In the genomic region with DNA sequence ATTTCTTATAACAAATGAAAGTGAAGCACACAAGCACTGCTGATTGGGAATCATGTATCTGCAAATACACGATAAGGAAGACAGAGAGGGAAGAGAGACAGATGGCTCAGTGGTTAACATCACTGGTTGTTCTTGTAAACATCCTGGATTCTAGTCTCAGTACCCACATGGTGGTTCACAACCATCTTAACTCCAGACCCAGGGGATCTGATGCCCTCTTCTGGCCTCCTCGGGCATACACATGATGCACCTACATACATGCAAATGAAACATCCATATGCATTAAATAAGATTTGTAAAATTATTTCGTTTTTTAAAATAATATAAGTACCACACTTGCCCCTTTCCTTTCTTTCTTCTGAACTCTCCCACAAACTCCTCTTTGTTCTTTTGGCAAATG, we compare ENCODE assay signal across 23 mouse cellular contexts.
DNase-seq lines count a peak whose midpoint lies in the region; ATAC-seq and TF ChIP-seq lines count a peak whose summit lies in the region.
"Had no signal": no experiment of that assay in that cellular context is flagged by ENCODE, and none has a peak within 500 bp of the region (broad histone marks: within the 10 kb centered on the region; RNA-seq: fewer than 3 reads in every experiment).

No protein-coding gene starts in this region.

- no peak for TF ChIP-seq EP300 in stomach, postnatal 0 days (optimal IDR thresholded peaks at IDR 0.05)

- no peak for ATAC-seq in kidney, postnatal 0 days (replicated peaks; ENCODE audit: low FRiP score, low read depth)
- no peak for ATAC-seq in kidney, embryonic 16.5 days (ENCODE audit: low FRiP score, low TSS enrichment)
- no peak for ATAC-seq in stomach, postnatal 0 days (ENCODE audit: low FRiP score, low TSS enrichment)
- ATAC-seq: forebrain, embryonic 14.5 days; intestine, embryonic 15.5 days had no signal

- TF ChIP-seq CTCF in kidney, postnatal 0 days (IDR thresholded peaks at IDR 0.05; ENCODE audit: low read depth): peak; percentile 15; the same call in 1 of the 2 replicates
- peak; percentile 26 for TF ChIP-seq CTCF in stomach, postnatal 0 days (IDR thresholded peaks at IDR 0.05; ENCODE audit: low read depth)

- no peak overlapping the region for H3K4me3 ChIP-seq in kidney, postnatal 0 days (replicated peaks; ENCODE audit: low read depth, low read length)
- H3K4me3 ChIP-seq in kidney, embryonic 16.5 days (ENCODE audit: low read length): no peak overlapping the region
- H3K4me3 ChIP-seq in ES-E14 (ENCODE audit: insufficient read depth in 1 of 2, low read depth in 1 of 2, low read length in 2 of 2, poor library complexity in 1 of 2, severe bottlenecking in 1 of 2): no peak overlapping the region
- no peak overlapping the region for H3K4me3 ChIP-seq in stomach, postnatal 0 days (ENCODE audit: low read depth, low read length)
- H3K4me3 ChIP-seq: embryonic facial prominence, embryonic 15.5 days; intestine, embryonic 15.5 days; left cerebral cortex, adult 2 months; limb, embryonic 15.5 days; midbrain, embryonic 12.5 days; neural tube, embryonic 15.5 days; stomach, embryonic 15.5 days had no signal

- H3K27ac ChIP-seq in kidney, postnatal 0 days: no peak overlapping the region
- H3K27ac ChIP-seq in kidney, embryonic 16.5 days (ENCODE audit: low read length): no peak overlapping the region
- H3K27ac ChIP-seq in ES-E14 (ENCODE audit: insufficient read depth, low read depth, low read length, poor library complexity, severe bottlenecking): no peak overlapping the region
- no peak overlapping the region for H3K27ac ChIP-seq in stomach, postnatal 0 days (replicated peaks)
- H3K27ac ChIP-seq: embryonic facial prominence, embryonic 15.5 days; hindbrain, embryonic 14.5 days; intestine, embryonic 15.5 days; left cerebral cortex, adult 2 months; limb, embryonic 15.5 days; midbrain, embryonic 12.5 days; neural tube, embryonic 15.5 days; stomach, embryonic 15.5 days had no signal

- H3K4me2 ChIP-seq in kidney, postnatal 0 days (ENCODE audit: low read length): no peak overlapping the region
- no peak overlapping the region for H3K4me2 ChIP-seq in kidney, embryonic 16.5 days (replicated peaks; ENCODE audit: low read depth, low read length)
- H3K4me2 ChIP-seq in stomach, postnatal 0 days (replicated peaks; ENCODE audit: low read depth): no peak overlapping the region
- H3K4me2 ChIP-seq: embryonic facial prominence, embryonic 15.5 days; hindbrain, embryonic 14.5 days; intestine, embryonic 15.5 days; limb, embryonic 15.5 days; midbrain, embryonic 12.5 days; neural tube, embryonic 15.5 days; stomach, embryonic 15.5 days had no signal

- H3K4me1 ChIP-seq in kidney, postnatal 0 days (replicated peaks; ENCODE audit: insufficient read depth, low read length): no peaks in the 10 kb centered on the region
- no peaks in the 10 kb centered on the region for H3K4me1 ChIP-seq in kidney, embryonic 16.5 days (ENCODE audit: insufficient read depth, low read length)
- no peaks in the 10 kb centered on the region for H3K4me1 ChIP-seq in ES-E14 (ENCODE audit: control insufficient read depth in 2 of 2, insufficient read depth in 2 of 2, low read length in 2 of 2, poor library complexity in 1 of 2)
- H3K4me1 ChIP-seq in stomach, postnatal 0 days (replicated peaks; ENCODE audit: control insufficient read depth, insufficient read depth): no peaks in the 10 kb centered on the region
- H3K4me1 ChIP-seq: embryonic facial prominence, embryonic 15.5 days; intestine, embryonic 15.5 days; limb, embryonic 15.5 days; midbrain, embryonic 12.5 days; neural tube, embryonic 15.5 days; stomach, embryonic 15.5 days had no signal

- in situ Hi-C loops in ES-E14 (cut with MboI; ENCODE audit: low sequenced_read_pairs in 2 of 2, unreplicated experiment in 2 of 2): loop anchor here in 1 of 2 experiments (25.0 kb wide), 1 partner anchor 220 kb away; the partner anchor contains the start of gene Tbx20

- H3K36me3 ChIP-seq in kidney, postnatal 0 days (ENCODE audit: insufficient read depth, low read length): no peaks in the 10 kb centered on the region
- H3K36me3 ChIP-seq in kidney, embryonic 16.5 days (ENCODE audit: insufficient read depth, low read length): no peaks in the 10 kb centered on the region
- no peaks in the 10 kb centered on the region for H3K36me3 ChIP-seq in ES-E14 (ENCODE audit: control insufficient read depth, insufficient read depth, low read length, poor library complexity, severe bottlenecking)
- H3K36me3 ChIP-seq in stomach, postnatal 0 days (ENCODE audit: control insufficient read depth, insufficient read depth, low read length): no peaks in the 10 kb centered on the region
- H3K36me3 ChIP-seq: embryonic facial prominence, embryonic 15.5 days; intestine, embryonic 15.5 days; limb, embryonic 15.5 days; midbrain, embryonic 12.5 days; neural tube, embryonic 15.5 days; stomach, embryonic 15.5 days had no signal

- H3K27me3 ChIP-seq in kidney, postnatal 0 days (ENCODE audit: insufficient read depth, low read length): no peaks in the 10 kb centered on the region
- H3K27me3 ChIP-seq in kidney, embryonic 16.5 days (ENCODE audit: insufficient read depth, low read length): no peaks in the 10 kb centered on the region
- no peaks in the 10 kb centered on the region for H3K27me3 ChIP-seq in stomach, postnatal 0 days (ENCODE audit: control insufficient read depth, insufficient read depth, low read length)
- H3K27me3 ChIP-seq: embryonic facial prominence, embryonic 15.5 days; intestine, embryonic 15.5 days; limb, embryonic 15.5 days; midbrain, embryonic 12.5 days; neural tube, embryonic 15.5 days; stomach, embryonic 15.5 days had no signal

- 72% methylated on average over 3 of the region's 3 CpGs for WGBS in kidney, postnatal 0 days
- 77% methylated on average over 3 of the region's 3 CpGs for whole genome bisulfite sequencing in kidney, embryonic 16.5 days
- WGBS in stomach, postnatal 0 days: 73% methylated on average over 3 of the region's 3 CpGs

- intact Hi-C loops in left cerebral cortex, postnatal 25 days (cut with DNase I): no loop called here

- H3K9me3 ChIP-seq in kidney, postnatal 0 days (replicated peaks; ENCODE audit: low read length): no peaks in the 10 kb centered on the region
- H3K9me3 ChIP-seq in kidney, embryonic 16.5 days (ENCODE audit: low read length): no peaks in the 10 kb centered on the region
- no peaks in the 10 kb centered on the region for H3K9me3 ChIP-seq in ES-E14 (ENCODE audit: control insufficient read depth, insufficient read depth, low read depth, low read length)
- no peaks in the 10 kb centered on the region for H3K9me3 ChIP-seq in stomach, postnatal 0 days (ENCODE audit: control insufficient read depth, low read length)
- H3K9me3 ChIP-seq: embryonic facial prominence, embryonic 15.5 days; intestine, embryonic 15.5 days; limb, embryonic 15.5 days; midbrain, embryonic 12.5 days; neural tube, embryonic 15.5 days; stomach, embryonic 15.5 days had no signal

- no peak for DNase-seq in kidney, postnatal 0 days (ENCODE audit: low spot score)
- DNase-seq in thymus, postnatal 4 days: peak; percentile 14
- DNase-seq in thymus, postnatal 10 days (ENCODE audit: low spot score in 2 of 2): no peak
- DNase-seq in ES-E14 (ENCODE audit: low read depth, low spot score): peak; percentile 8
- no peak for DNase-seq in stomach, postnatal 0 days (ENCODE audit: low spot score)
- no peak for DNase-seq in left cerebral cortex, postnatal 25 days (ENCODE audit: low spot score in 2 of 2)
- DNase-seq in layer of hippocampus, adult 11-12 months (ENCODE audit: low spot score): no peak
- DNase-seq: adrenal gland, postnatal 25 days; cerebellum, adult 9-10 months; gastrocnemius, postnatal 14 days; kidney, postnatal 14 days; left cerebral cortex, postnatal 4 days; thymus, adult 18-20 months had no signal

- no peak overlapping the region for H3K9ac ChIP-seq in kidney, postnatal 0 days (ENCODE audit: low read depth, low read length)
- no peak overlapping the region for H3K9ac ChIP-seq in kidney, embryonic 16.5 days (replicated peaks; ENCODE audit: low read length)
- no peak overlapping the region for H3K9ac ChIP-seq in ES-E14 (ENCODE audit: insufficient read depth, low read depth, low read length, poor library complexity, severe bottlenecking)
- H3K9ac ChIP-seq in stomach, postnatal 0 days (ENCODE audit: low read length): no peak overlapping the region
- H3K9ac ChIP-seq: embryonic facial prominence, embryonic 15.5 days; hindbrain, embryonic 14.5 days; intestine, embryonic 15.5 days; limb, embryonic 15.5 days; midbrain, embryonic 12.5 days; neural tube, embryonic 15.5 days; stomach, embryonic 15.5 days had no signal

TF ChIP-seq in ES-E14, 5 proteins besides CTCF, POLR2A, EP300 and RAD21:
- TF ChIP-seq ZNF384 (IDR thresholded peaks at IDR 0.05; ENCODE audit: low read depth, low read length): no peak
- peak; percentile 25; the same call in 1 of the 2 replicates for TF ChIP-seq ZC3H11A (IDR thresholded peaks at IDR 0.05; ENCODE audit: borderline replicate concordance, low read depth, low read length)

Comparison
In these comparisons a context has a peak if more than half of its experiments do, and no peak if none do; other contexts are left out.
1. DNase-seq: peak in thymus, postnatal 4 days (single experiment) and ES-E14 (single experiment); none in kidney, postnatal 0 days (single experiment), thymus, postnatal 10 days (0 of 2), stomach, postnatal 0 days (single experiment), left cerebral cortex, postnatal 25 days (0 of 2) and layer of hippocampus, adult 11-12 months (single experiment).